Mouse (Mus musculus): ENCODE measurements at regions not wholly inside any gene's neighbourhood (a gene's known extent, or its start where the extent isn't known, plus 50 kb on each side); places are given as distances from the start of the nearest gene placed in this dataset.

- Histone ChIP-seq H3K4me1 (no peaks in the 10 kb centered on the region), H3K27ac (replicated peaks) (no peak overlapping the region), H3K36me3 (replicated peaks) (no peaks in the 10 kb centered on the region), H3K9me3 (no peaks in the 10 kb centered on the region), H3K4me3 (no peak overlapping the region), H3K27me3 (replicated peaks; ENCODE audit: low read depth, poor library complexity, severe bottlenecking) (no peaks in the 10 kb centered on the region)
- no peak for DNase-seq (ENCODE audit: low spot score)
- WGBS, result 52% methylated on average over 4 of the region's 4 CpGs
Measured at GRCm38 (mm10) chr12:16041129-16041528, 224.4 kb upstream of the Trib2 start.

GRCm38 (mm10) chr12:16035551-16035950, 218.8 kb upstream of the Trib2 start:
- Histone ChIP-seq H3K27ac (replicated peaks) (no peak overlapping the region), H3K9me3 (no peaks in the 10 kb centered on the region), H3K4me1 (no peaks in the 10 kb centered on the region), H3K27me3 (replicated peaks; ENCODE audit: low read depth, poor library complexity, severe bottlenecking) (no peaks in the 10 kb centered on the region), H3K36me3 (replicated peaks) (no peaks in the 10 kb centered on the region), H3K4me3 (no peak overlapping the region)
- WGBS, result 57% methylated on average over 2 of the region's 2 CpGs
- DNase-seq (ENCODE audit: low spot score), result no peak

GRCm38 (mm10) chr12:16034691-16035515, 218.2 kb upstream of the Trib2 start:
- Histone ChIP-seq H3K27me3 (replicated peaks; ENCODE audit: low read depth, poor library complexity, severe bottlenecking) (no peaks in the 10 kb centered on the region), H3K36me3 (replicated peaks) (no peaks in the 10 kb centered on the region), H3K4me3 (no peak overlapping the region), H3K27ac (replicated peaks) (no peak overlapping the region), H3K9me3 (no peaks in the 10 kb centered on the region), H3K4me1 (no peaks in the 10 kb centered on the region)
- no peak for DNase-seq (ENCODE audit: low spot score)

GRCm38 (mm10) chr12:16026654-16027053, 209.9 kb upstream of the Trib2 start:
- no peaks in the 10 kb centered on the region for H3K4me1 ChIP-seq
- 33% methylated on average over 1 of the region's 1 CpGs for WGBS
- no peak for DNase-seq (ENCODE audit: low spot score)
- H3K27ac ChIP-seq (replicated peaks), result no peak overlapping the region
- H3K27me3 ChIP-seq (replicated peaks; ENCODE audit: low read depth, poor library complexity, severe bottlenecking), result no peaks in the 10 kb centered on the region
- H3K4me3 ChIP-seq, result no peak overlapping the region
- no peaks in the 10 kb centered on the region for H3K9me3 ChIP-seq
- H3K36me3 ChIP-seq (replicated peaks), result no peaks in the 10 kb centered on the region

GRCm38 (mm10) chr12:16023273-16023672, 206.6 kb upstream of the Trib2 start:
- Histone ChIP-seq H3K9me3 (no peaks in the 10 kb centered on the region), H3K27ac (replicated peaks) (no peak overlapping the region), H3K27me3 (replicated peaks; ENCODE audit: low read depth, poor library complexity, severe bottlenecking) (no peaks in the 10 kb centered on the region), H3K36me3 (replicated peaks) (no peaks in the 10 kb centered on the region), H3K4me1 (no peaks in the 10 kb centered on the region), H3K4me3 (no peak overlapping the region)
- WGBS, result 89% methylated on average over 7 of the region's 7 CpGs
- DNase-seq (ENCODE audit: low spot score), result no peak

GRCm38 (mm10) chr12:16021202-16021821, 204.6 kb upstream of the Trib2 start:
- H3K36me3 ChIP-seq (replicated peaks), result no peaks in the 10 kb centered on the region
- whole genome bisulfite sequencing, result 72% methylated on average over 1 of the region's 1 CpGs
- no peak overlapping the region for H3K4me3 ChIP-seq
- H3K9me3 ChIP-seq, result no peaks in the 10 kb centered on the region
- no peaks in the 10 kb centered on the region for H3K4me1 ChIP-seq
- H3K27ac ChIP-seq (replicated peaks), result no peak overlapping the region
- H3K27me3 ChIP-seq (replicated peaks; ENCODE audit: low read depth, poor library complexity, severe bottlenecking), result no peaks in the 10 kb centered on the region
- DNase-seq (ENCODE audit: low spot score), result no peak

- Histone ChIP-seq H3K27ac (replicated peaks) (no peak overlapping the region), H3K36me3 (replicated peaks) (no peaks in the 10 kb centered on the region), H3K9me3 (no peaks in the 10 kb centered on the region), H3K4me3 (no peak overlapping the region), H3K4me1 (no peaks in the 10 kb centered on the region), H3K27me3 (replicated peaks; ENCODE audit: low read depth, poor library complexity, severe bottlenecking) (no peaks in the 10 kb centered on the region)
- 94% methylated on average over 4 of the region's 4 CpGs for WGBS
- DNase-seq (ENCODE audit: low spot score), result no peak
Measured at GRCm38 (mm10) chr12:16018237-16018636, 201.5 kb upstream of the Trib2 start.

- Histone ChIP-seq H3K9me3 (no peaks in the 10 kb centered on the region), H3K27me3 (replicated peaks; ENCODE audit: low read depth, poor library complexity, severe bottlenecking) (no peaks in the 10 kb centered on the region), H3K4me1 (peaks cover 6% of the 10 kb centered on the region; the same call in 1 of the 2 replicates), H3K36me3 (replicated peaks) (no peaks in the 10 kb centered on the region), H3K27ac (replicated peaks) (no peak overlapping the region), H3K4me3 (no peak overlapping the region)
- DNase-seq (ENCODE audit: low spot score), result no peak
- WGBS, result 86% methylated on average over 1 of the region's 1 CpGs
Measured at GRCm38 (mm10) chr12:16016621-16017020, 199.9 kb upstream of the Trib2 start.

- 88% methylated on average over 8 of the region's 8 CpGs for WGBS
- Histone ChIP-seq H3K4me3 (no peak overlapping the region), H3K27ac (replicated peaks) (no peak overlapping the region), H3K4me1 (peaks cover 12% of the 10 kb centered on the region), H3K36me3 (replicated peaks) (no peaks in the 10 kb centered on the region), H3K27me3 (replicated peaks; ENCODE audit: low read depth, poor library complexity, severe bottlenecking) (no peaks in the 10 kb centered on the region), H3K9me3 (no peaks in the 10 kb centered on the region)
- no peak for DNase-seq (ENCODE audit: low spot score)
Measured at GRCm38 (mm10) chr12:16015596-16015995, 198.9 kb upstream of the Trib2 start.

- H3K4me3 ChIP-seq, result no peak overlapping the region
- no peak overlapping the region for H3K27ac ChIP-seq (replicated peaks)
- no peak for DNase-seq (ENCODE audit: low spot score)
- 76% methylated on average over 1 of the region's 1 CpGs for WGBS
- no peaks in the 10 kb centered on the region for H3K36me3 ChIP-seq (replicated peaks)
- H3K27me3 ChIP-seq (replicated peaks; ENCODE audit: low read depth, poor library complexity, severe bottlenecking), result no peaks in the 10 kb centered on the region
- H3K4me1 ChIP-seq, result peaks cover 21% of the 10 kb centered on the region
- no peaks in the 10 kb centered on the region for H3K9me3 ChIP-seq
Measured at GRCm38 (mm10) chr12:16014679-16015078, 198.0 kb upstream of the Trib2 start.

- Histone ChIP-seq H3K4me1 (peaks cover 28% of the 10 kb centered on the region), H3K36me3 (replicated peaks) (no peaks in the 10 kb centered on the region), H3K27me3 (replicated peaks; ENCODE audit: low read depth, poor library complexity, severe bottlenecking) (no peaks in the 10 kb centered on the region), H3K4me3 (no peak overlapping the region), H3K27ac (replicated peaks) (no peak overlapping the region), H3K9me3 (no peaks in the 10 kb centered on the region)
- 74% methylated on average over 6 of the region's 6 CpGs for whole genome bisulfite sequencing
- DNase-seq (ENCODE audit: low spot score), result no peak
Measured at GRCm38 (mm10) chr12:16013861-16014630, 197.3 kb upstream of the Trib2 start.

- H3K27me3 ChIP-seq (replicated peaks; ENCODE audit: low read depth, poor library complexity, severe bottlenecking), result no peaks in the 10 kb centered on the region
- H3K36me3 ChIP-seq (replicated peaks), result no peaks in the 10 kb centered on the region
- no peak overlapping the region for H3K4me3 ChIP-seq
- 80% methylated on average over 2 of the region's 2 CpGs for WGBS
- no peaks in the 10 kb centered on the region for H3K9me3 ChIP-seq
- H3K27ac ChIP-seq (replicated peaks), result no peak overlapping the region
- DNase-seq (ENCODE audit: low spot score), result no peak
- H3K4me1 ChIP-seq, result peaks cover 33% of the 10 kb centered on the region
Measured at GRCm38 (mm10) chr12:16013354-16013753, 196.6 kb upstream of the Trib2 start.

Data from embryonic facial prominence, embryonic 10.5 days (tissue).